In genomic region chr7:78400219-78400618, GRCm38 (mm10) we compare ENCODE assay signal across 18 mouse cellular contexts.
"Had no signal": no experiment of that assay in that cellular context is flagged by ENCODE, and none has a peak within 500 bp of the region (broad histone marks: within the 10 kb centered on the region; RNA-seq: fewer than 3 reads in every experiment).

No protein-coding gene starts in this region.

- H3K27me3 ChIP-seq: kidney, embryonic 15.5 days; limb, embryonic 12.5 days; limb, embryonic 15.5 days; midbrain, embryonic 13.5 days; stomach, embryonic 15.5 days had no signal

- H3K4me3 ChIP-seq: kidney, embryonic 15.5 days; limb, embryonic 12.5 days; limb, embryonic 15.5 days; midbrain, embryonic 13.5 days; stomach, embryonic 15.5 days had no signal

- DNase-seq: kidney, adult 11 months; kidney, adult 8-10 months; kidney, postnatal 10 days; kidney, postnatal 36 days; left cerebral cortex, postnatal 4 days; liver, postnatal 0 days; lung, embryonic 14.5 days; right cerebral cortex, postnatal 25 days; spleen, adult 18-20 months; thymus, adult 18-20 months; thymus, postnatal 36 days had no signal

- H3K4me1 ChIP-seq: kidney, embryonic 15.5 days; limb, embryonic 12.5 days; limb, embryonic 15.5 days; midbrain, embryonic 13.5 days; stomach, embryonic 15.5 days had no signal

- H3K27ac ChIP-seq: kidney, embryonic 15.5 days; limb, embryonic 12.5 days; limb, embryonic 15.5 days; liver, embryonic 14.5 days; macrophage; midbrain, embryonic 13.5 days; stomach, embryonic 15.5 days had no signal
